Comparison of ENCODE assay signal across 16 mouse cellular contexts in genomic region chr3:105046870-105047269, GRCm38 (mm10). TPM values are rescaled to one million over a fixed set of nuclear protein-coding genes. Genes with fewer than 3 reads are reported as not detected.
DNase-seq lines count a peak whose midpoint lies in the region; ATAC-seq and TF ChIP-seq lines count a peak whose summit lies in the region.
"Had no signal": no experiment of that assay in that cellular context is flagged by ENCODE, and none has a peak within 500 bp of the region (broad histone marks: within the 10 kb centered on the region; RNA-seq: fewer than 3 reads in every experiment).

No protein-coding gene starts in this region.

- 0 out of 2 replicates have a peak overlapping the region, but pooled peaks have one; percentile 19 for H3K9ac ChIP-seq in lung, postnatal 0 days (replicated peaks; ENCODE audit: low read depth)
- 0 out of 2 replicates have a peak overlapping the region, but pooled peaks have one; percentile 12 for H3K9ac ChIP-seq in heart, embryonic 15.5 days

- H3K27me3 ChIP-seq in lung, postnatal 0 days (replicated peaks; ENCODE audit: insufficient read depth, low read length): no peaks in the 10 kb centered on the region
- H3K27me3 ChIP-seq in heart, embryonic 15.5 days: no peaks in the 10 kb centered on the region
- H3K27me3 ChIP-seq in small intestine, adult 2 months (ENCODE audit: control insufficient read depth, insufficient read depth, low read length): no peaks in the 10 kb centered on the region

- peak; percentile 64 for TF ChIP-seq EP300 in lung, postnatal 0 days (IDR thresholded peaks at IDR 0.05)

- no peak for TF ChIP-seq POLR2A in small intestine, adult 2 months (IDR thresholded peaks at IDR 0.05; ENCODE audit: low read depth, low read length)

- ATAC-seq in lung, postnatal 0 days: peak; percentile 18; the same call in 1 of the 2 replicates
- ATAC-seq in heart, embryonic 15.5 days (replicated peaks; ENCODE audit: insufficient number of reproducible peaks, insufficient read depth, low FRiP score, low read depth): no peak
- ATAC-seq: activated CD4-positive, CD25-positive, alpha-beta regulatory T cell, adult 4 months; forebrain, embryonic 16.5 days; hindbrain, postnatal 0 days had no signal

- no peak overlapping the region for H3K4me2 ChIP-seq in lung, postnatal 0 days (replicated peaks; ENCODE audit: low read depth, low read length)
- peak overlapping the region; percentile 50 for H3K4me2 ChIP-seq in heart, embryonic 15.5 days

- peak overlapping the region; percentile 58 for H3K27ac ChIP-seq in lung, postnatal 0 days (ENCODE audit: low read length)
- H3K27ac ChIP-seq in heart, embryonic 15.5 days: peak overlapping the region; percentile 83
- H3K27ac ChIP-seq in small intestine, adult 2 months (ENCODE audit: insufficient read depth, low read depth, low read length): peak overlapping the region; percentile 64; the same call in 1 of the 2 replicates
- H3K27ac ChIP-seq: kidney, postnatal 0 days had no signal

- DNase-seq in heart, adult 9 months (ENCODE audit: low spot score in 2 of 2): peak; percentile 56 to 79
- DNase-seq in heart, postnatal 10 days: no peak
- DNase-seq in lung, postnatal 0 days (ENCODE audit: low spot score): peak; percentile 80
- no peak for DNase-seq in lung, postnatal 4 days
- DNase-seq in cerebellum, adult 9-11 months: no peak
- no peak for DNase-seq in gastrocnemius, postnatal 10 days
- DNase-seq: right cerebral cortex, postnatal 4 days had no signal

- intact Hi-C loops in heart, postnatal 10 days (cut with DNase I): no loop called here

- WGBS in lung, postnatal 0 days: 50% methylated on average over 5 of the region's 5 CpGs
- WGBS in heart, embryonic 15.5 days: 24% methylated on average over 5 of the region's 5 CpGs
- WGBS in small intestine, adult 2 months: 64% methylated on average over 5 of the region's 5 CpGs

- H3K36me3 ChIP-seq in lung, postnatal 0 days (ENCODE audit: insufficient read depth, low read length): no peaks in the 10 kb centered on the region
- H3K36me3 ChIP-seq in heart, embryonic 15.5 days: no peaks in the 10 kb centered on the region
- no peaks in the 10 kb centered on the region for H3K36me3 ChIP-seq in small intestine, adult 2 months (ENCODE audit: control insufficient read depth, insufficient read depth, low read length)

- H3K4me1 ChIP-seq in lung, postnatal 0 days (ENCODE audit: insufficient read depth, low read depth, low read length): peaks cover 36% of the 10 kb centered on the region; the same call in 1 of the 2 replicates
- peaks cover 81% of the 10 kb centered on the region for H3K4me1 ChIP-seq in heart, embryonic 15.5 days (replicated peaks)
- peaks cover 21% of the 10 kb centered on the region for H3K4me1 ChIP-seq in small intestine, adult 2 months (ENCODE audit: control insufficient read depth, insufficient read depth, insufficient read length, low read length)

- no peak overlapping the region for H3K4me3 ChIP-seq in lung, postnatal 0 days (ENCODE audit: low read depth, low read length)
- H3K4me3 ChIP-seq in heart, embryonic 15.5 days: peak overlapping the region; percentile 12; the same call in 1 of the 2 replicates
- no peak overlapping the region for H3K4me3 ChIP-seq in small intestine, adult 2 months (ENCODE audit: low read depth, low read length)
- H3K4me3 ChIP-seq: myocyte had no signal

- TF ChIP-seq CTCF in lung, postnatal 0 days (IDR thresholded peaks at IDR 0.05): no peak
- TF ChIP-seq CTCF in small intestine, adult 2 months (IDR thresholded peaks at IDR 0.05; ENCODE audit: extremely low read depth, insufficient read length, insufficient replicate concordance, low read depth, low read length): no peak

- no peaks in the 10 kb centered on the region for H3K9me3 ChIP-seq in lung, postnatal 0 days (ENCODE audit: low read length)
- no peaks in the 10 kb centered on the region for H3K9me3 ChIP-seq in heart, embryonic 15.5 days (replicated peaks)

RNA-seq across cellular contexts. Expression of gene Cttnbp2nl, which starts 6.1 kb away (rescaled TPM):
- total RNA-seq in heart, postnatal 10 days (2021): 10 to 100 TPM; 33.4 to 33.5 TPM
- polyA plus RNA-seq in lung, postnatal 0 days (2015; fragmentation: Nextera tagmentation; extraction: Ambion mirVana): 70.4 and 82.1 TPM in 2 replicates
- 21.6 and 22.7 TPM in 2 replicates for polyA plus RNA-seq in heart, embryonic 15.5 days (2015; fragmentation: Nextera tagmentation; extraction: Ambion mirVana)
- polyA plus RNA-seq in small intestine, adult 2 months (2012; rRNA removed): 2.0 and 2.9 TPM in 2 replicates
- 10 to 100 TPM; 13.5 to 13.9 TPM for total RNA-seq in gastrocnemius, postnatal 10 days (2021)
- polyA plus RNA-seq: activated CD4-positive, CD25-positive, alpha-beta regulatory T cell, adult 4 months had no signal

RNA-seq across cellular contexts. Expression of gene 4930564D02Rik, which starts 19.8 kb away (rescaled TPM):
- total RNA-seq in heart, postnatal 10 days (2021): not detected
- not detected in 2 replicates for polyA plus RNA-seq in lung, postnatal 0 days (2015; fragmentation: Nextera tagmentation; extraction: Ambion mirVana)
- not detected in 2 replicates for polyA plus RNA-seq in heart, embryonic 15.5 days (2015; fragmentation: Nextera tagmentation; extraction: Ambion mirVana)
- not detected in 2 replicates for polyA plus RNA-seq in small intestine, adult 2 months (2012; rRNA removed)
- not detected for total RNA-seq in gastrocnemius, postnatal 10 days (2021)
- total RNA-seq: gastrocnemius, postnatal 4 days; hindbrain, postnatal 0 days had no signal
- polyA plus RNA-seq: activated CD4-positive, CD25-positive, alpha-beta regulatory T cell, adult 4 months; embryonic facial prominence, embryonic 14.5 days; forebrain, embryonic 16.5 days; hindbrain, postnatal 0 days; kidney, postnatal 0 days; myocyte had no signal

Comparison
In these comparisons a context has a peak if more than half of its experiments do, and no peak if none do; other contexts are left out.
1. DNase-seq: peak in heart, adult 9 months (2 of 2) and lung, postnatal 0 days (single experiment); none in heart, postnatal 10 days (0 of 2), lung, postnatal 4 days (0 of 2), cerebellum, adult 9-11 months (single experiment) and gastrocnemius, postnatal 10 days (single experiment).
2. Peak in every context shown above with its lines, with median percentiles within 50 percentile points of each other: H3K27ac ChIP-seq.